8 mouse cellular contexts compared by ENCODE assay signal in the genomic region with DNA sequence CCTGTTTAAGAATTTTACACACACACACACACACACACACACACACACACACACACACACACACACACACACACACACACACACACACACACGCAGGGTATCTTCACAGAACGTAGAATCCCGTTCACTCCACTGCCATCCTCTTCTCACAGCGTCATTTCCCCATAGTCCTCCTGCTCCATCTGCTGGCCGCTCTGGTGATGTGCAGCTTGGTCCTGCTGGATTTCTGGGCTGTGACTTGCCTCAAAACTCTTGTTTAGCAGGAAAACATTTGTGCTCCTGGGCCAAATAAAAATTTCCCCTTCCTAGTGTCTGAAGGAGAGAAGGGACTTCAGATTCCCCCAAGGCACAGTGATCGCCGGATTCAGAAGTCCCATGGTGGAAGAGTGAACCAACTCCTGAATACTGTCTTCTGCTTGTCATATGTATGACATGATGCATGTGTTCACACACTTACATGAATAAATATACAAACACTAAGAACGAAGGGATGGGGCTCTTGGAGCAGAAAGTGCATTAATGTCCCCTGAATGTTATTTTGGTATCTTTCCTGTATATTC. TPM values are rescaled to one million over a fixed set of nuclear protein-coding genes. Genes with fewer than 3 reads are reported as not detected.
A peak's percentile ranks its signal among the peaks of the same experiment; 100 is the strongest.
DNase-seq lines count a peak whose midpoint lies in the region; ATAC-seq lines count a peak whose summit lies in the region.

No protein-coding gene starts in this region.

- peak; percentile 74 to 92 for DNase-seq in adrenal gland, adult (ENCODE audit: inconsistent age in 2 of 2, low spot score in 1 of 2)
- peak; percentile 91 for DNase-seq in embryo, embryonic 10 days (ENCODE audit: low spot score)
- peak; percentile 73 for DNase-seq in gastrocnemius, postnatal 10 days
- peak; percentile 92 for DNase-seq in induced T-regulatory cell, adult 2 months (ENCODE audit: low read depth)
- peak; percentile 74 to 78 for DNase-seq in left cerebral cortex, postnatal 14 days (ENCODE audit: low spot score in 2 of 2)
- peak; percentile 75 for DNase-seq in right cerebral cortex, postnatal 14 days
- DNase-seq in urinary bladder, postnatal 4 days (ENCODE audit: low spot score in 2 of 2) = peak; percentile 66 to 77

- intact Hi-C loops in left cerebral cortex, postnatal 14 days (cut with DNase I) = no loop called here

- ATAC-seq in megakaryocyte-erythroid progenitor cell, adult 5-6 weeks (replicated peaks; ENCODE audit: low FRiP score, low TSS enrichment, poor library complexity, severe bottlenecking) = peak; percentile 88

RNA-seq across cellular contexts. Expression of a gene that starts 12.6 kb away (rescaled TPM):
- not detected for total RNA-seq in gastrocnemius, postnatal 10 days (2021)
- not detected for total RNA-seq in left cerebral cortex, postnatal 14 days (2021)
- total RNA-seq in megakaryocyte-erythroid progenitor cell, adult 5-6 weeks (2014; fragmentation: Nextera tagmentation) = not detected in 2 replicates
- not detected in 2 replicates for total RNA-seq in megakaryocyte-erythroid progenitor cell, adult 5-6 weeks (2017)

RNA-seq across cellular contexts. Expression of a gene that starts 17.6 kb away (rescaled TPM):
- not detected for total RNA-seq in gastrocnemius, postnatal 10 days (2021)
- total RNA-seq in left cerebral cortex, postnatal 14 days (2021) = not detected
- not detected in 2 replicates for total RNA-seq in megakaryocyte-erythroid progenitor cell, adult 5-6 weeks (2014; fragmentation: Nextera tagmentation)
- total RNA-seq in megakaryocyte-erythroid progenitor cell, adult 5-6 weeks (2017) = not detected in 2 replicates

RNA-seq across cellular contexts. Expression of a gene that starts 25.8 kb away (rescaled TPM):
- not detected for total RNA-seq in gastrocnemius, postnatal 10 days (2021)
- not detected for total RNA-seq in left cerebral cortex, postnatal 14 days (2021)
- total RNA-seq in megakaryocyte-erythroid progenitor cell, adult 5-6 weeks (2014; fragmentation: Nextera tagmentation) = not detected in 2 replicates
- not detected in 2 replicates for total RNA-seq in megakaryocyte-erythroid progenitor cell, adult 5-6 weeks (2017)

RNA-seq across cellular contexts. Expression of a gene that starts 32.1 kb away (rescaled TPM):
- total RNA-seq in gastrocnemius, postnatal 10 days (2021) = not detected
- not detected for total RNA-seq in left cerebral cortex, postnatal 14 days (2021)
- not detected in 2 replicates for total RNA-seq in megakaryocyte-erythroid progenitor cell, adult 5-6 weeks (2014; fragmentation: Nextera tagmentation)
- total RNA-seq in megakaryocyte-erythroid progenitor cell, adult 5-6 weeks (2017) = not detected in 2 replicates

RNA-seq across cellular contexts. Expression of a gene that starts 40.2 kb away (rescaled TPM):
- not detected for total RNA-seq in gastrocnemius, postnatal 10 days (2021)
- not detected for total RNA-seq in left cerebral cortex, postnatal 14 days (2021)
- total RNA-seq in megakaryocyte-erythroid progenitor cell, adult 5-6 weeks (2014; fragmentation: Nextera tagmentation) = not detected in 2 replicates
- total RNA-seq in megakaryocyte-erythroid progenitor cell, adult 5-6 weeks (2017) = not detected in 2 replicates

Comparison
In these comparisons a context has a peak if more than half of its experiments do, and no peak if none do; other contexts are left out.
1. Peak in every context shown above with its lines: DNase-seq and ATAC-seq.